Mouse (Mus musculus) lung, postnatal 0 days (tissue): ENCODE measurements around the gene Ascl3. TPM values are rescaled to one million over a fixed set of nuclear protein-coding genes. Genes with fewer than 3 reads are reported as not detected.

Experiments used
- ATAC-seq: fragments of 200-750 bp; cut with Nextera tagmentation; 2 replicates; pipeline ENCODE4 v1.8.0; 2017; ENCODE audit warnings: moderate library complexity
- DNase-seq: peaks from one replicate; pipeline ENCODE4 v3.0.0-alpha.2; 2016; ENCODE audit warnings: low spot score
- H3K27ac ChIP-seq: fragments of 300-500 bp; sonication (generic); 2 replicates; pipeline ENCODE4 v1.5.1; 2014; ENCODE audit warnings: antibody characterized with exemption, mild to moderate bottlenecking, low read length, mixed read lengths
- H3K27me3 ChIP-seq: fragments of 300-500 bp; sonication (generic); replicated peaks from 2 replicates; pipeline ENCODE4 v1.6.1; 2014; ENCODE audit warnings: low read length, mixed read lengths; ENCODE audit not compliant: insufficient read depth
- H3K36me3 ChIP-seq: fragments of 300-500 bp; sonication (generic); 2 replicates; pipeline ENCODE4 v1.6.1; 2014; ENCODE audit warnings: low read length, mixed read lengths; ENCODE audit not compliant: insufficient read depth
- H3K4me1 ChIP-seq: fragments of 300-500 bp; sonication (generic); 2 replicates; pipeline ENCODE4 v1.6.1; 2014; ENCODE audit warnings: antibody characterized with exemption, low read depth, low read length, mixed read lengths; ENCODE audit not compliant: insufficient read depth
- H3K4me2 ChIP-seq: fragments of 300-500 bp; sonication (generic); replicated peaks from 2 replicates; pipeline ENCODE4 v1.6.1; 2014; ENCODE audit warnings: low read depth, mild to moderate bottlenecking, low read length, moderate library complexity, mixed read lengths
- H3K4me3 ChIP-seq: fragments of 300-500 bp; sonication (generic); 2 replicates; pipeline ENCODE4 v1.5.1; 2014; ENCODE audit warnings: low read depth, low read length
- H3K9ac ChIP-seq: fragments of 300-500 bp; sonication (generic); replicated peaks from 2 replicates; pipeline ENCODE4 v1.6.1; 2014; ENCODE audit warnings: low read depth, mild to moderate bottlenecking
- H3K9me3 ChIP-seq: fragments of 300-500 bp; sonication (generic); 2 replicates; pipeline ENCODE4 v1.6.1; 2016; ENCODE audit warnings: low read length, mixed read lengths
- CTCF ChIP-seq: IDR thresholded peaks from 2 replicates; pipeline ENCODE4 v1.5.1; 2016; ENCODE audit warnings: antibody characterized with exemption, mild to moderate bottlenecking
- EP300 ChIP-seq: IDR thresholded peaks from 2 replicates; pipeline ENCODE4 v1.6.1; 2016; ENCODE audit warnings: antibody characterized with exemption, mild to moderate bottlenecking, control low read depth
- WGBS: fragments of 180-500 bp; shearing (Covaris S2); extraction: QIAGEN DNeasy Blood & Tissue Kit; methylation state at CpG from one replicate; pipeline ENCODE4 v1.1.7; 2014; 5-methylcytosine and 5-hydroxymethylcytosine counted together
- polyA plus RNA-seq: library from polyadenylated mRNA; unstranded; fragments of >200 nt; fragmentation: Nextera tagmentation; extraction: Ambion mirVana; gene quantifications from 2 replicates; pipeline ENCODE4 v1.2.1, GENCODE M21; 2015

Gene Ascl3
- polyA plus RNA-seq = 0.64 and 0.89 TPM in 2 replicates

DNA sequence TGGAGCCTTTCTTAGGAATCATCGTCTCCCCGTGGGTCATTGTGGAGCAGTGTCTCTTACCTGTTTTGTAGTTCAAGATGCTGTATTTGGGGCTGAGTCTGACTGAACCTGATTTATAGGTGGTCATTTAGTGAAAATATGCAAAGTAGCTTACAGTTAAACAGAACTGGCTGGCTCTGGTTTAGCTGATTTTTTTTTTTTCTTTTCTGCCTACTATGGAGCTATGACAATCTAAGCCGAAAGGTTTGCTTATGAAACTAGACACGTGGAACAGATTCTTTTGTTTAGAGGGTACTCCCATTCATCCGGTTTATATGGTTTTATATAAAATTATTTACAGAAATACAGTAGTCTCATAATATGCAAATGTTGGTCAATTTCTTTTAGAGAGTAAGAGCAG, at the start of gene Ascl3:
Ascl3 (minus strand) TSS at position 101 of the 400 bp plus-strand sequence.
- Histone ChIP-seq H3K4me3 (no peak within 1 kb of the TSS), H3K27ac (no peak within 1 kb of the TSS), H3K4me1 (peaks cover 3% of the 10 kb centered on the region; the same call in 1 of the 2 replicates), H3K36me3 (peaks cover 9% of the 10 kb centered on the region; the same call in 1 of the 2 replicates), H3K27me3 (no peaks in the 10 kb centered on the region), H3K4me2 (no peak within 1 kb of the TSS), H3K9ac (no peak within 1 kb of the TSS), H3K9me3 (no peaks in the 10 kb centered on the region)
- no peak for ATAC-seq
- WGBS = 86% methylated on average over 5 of the region's 5 CpGs
- DNase-seq = no peak
- TF ChIP-seq CTCF = no peak
- no peak for TF ChIP-seq EP300

GRCm38 (mm10) chr7:109781087-109781469, 49.6 kb upstream of the Ascl3 start:
- Histone ChIP-seq H3K9me3 (no peaks in the 10 kb centered on the region), H3K27ac (no peak overlapping the region), H3K9ac (no peak overlapping the region), H3K4me2 (peak overlapping the region; percentile 78), H3K27me3 (peaks cover 8% of the 10 kb centered on the region; the same call in 1 of the 2 replicates), H3K36me3 (no peaks in the 10 kb centered on the region), H3K4me3 (peak overlapping the region; percentile 45), H3K4me1 (peaks cover 7% of the 10 kb centered on the region; the same call in 1 of the 2 replicates)
- peak; percentile 64 for ATAC-seq
- DNase-seq = no peak
- WGBS = 1% methylated on average over 18 of the region's 24 CpGs
- TF ChIP-seq EP300 (no peak), CTCF (no peak)

GRCm38 (mm10) chr7:109772251-109772650, 40.7 kb upstream of the Ascl3 start:
- Histone ChIP-seq H3K4me2 (no peak overlapping the region), H3K9ac (no peak overlapping the region), H3K36me3 (no peaks in the 10 kb centered on the region), H3K4me3 (no peak overlapping the region), H3K9me3 (no peaks in the 10 kb centered on the region), H3K27ac (no peak overlapping the region), H3K4me1 (no peaks in the 10 kb centered on the region), H3K27me3 (no peaks in the 10 kb centered on the region)
- no peak for DNase-seq
- TF ChIP-seq CTCF = no peak
- TF ChIP-seq EP300 = no peak
- ATAC-seq = no peak

DNA sequence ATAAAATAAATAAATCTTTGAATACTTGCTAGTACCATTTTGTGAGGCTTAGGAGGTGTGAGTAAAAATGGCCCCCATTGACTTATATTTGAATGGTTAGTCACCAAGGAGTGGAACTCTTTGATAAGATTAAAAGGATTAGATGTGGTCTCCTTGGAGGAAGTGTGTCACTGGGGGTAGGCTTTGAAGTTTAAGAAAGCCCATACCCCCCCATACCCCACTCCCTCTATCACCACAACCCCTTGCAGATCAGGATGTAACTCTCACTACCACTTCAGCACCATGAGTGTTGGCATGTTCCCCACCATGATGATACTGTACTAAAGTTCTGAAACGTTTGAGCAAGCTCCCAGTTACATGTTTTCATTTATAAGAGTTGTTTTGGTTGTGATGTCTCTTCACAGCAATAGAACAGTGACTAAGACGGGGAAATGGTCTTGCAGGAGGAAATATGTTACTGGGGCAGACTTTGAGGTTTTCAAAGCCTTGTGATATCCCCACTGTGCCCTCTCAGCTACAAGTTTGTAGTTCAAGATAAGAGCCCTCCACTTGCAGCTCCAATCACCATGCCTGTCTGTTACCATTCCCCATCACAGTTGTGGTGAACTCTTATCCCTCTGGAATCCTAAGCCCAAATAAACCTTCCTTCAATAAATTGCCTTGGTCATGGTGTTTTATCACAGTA, 37.3 kb upstream of the Ascl3 start:
- H3K4me3 ChIP-seq = no peak overlapping the region
- ATAC-seq (no peak), DNase-seq (no peak)
- 32% methylated on average over 2 of the region's 2 CpGs for WGBS
- no peak overlapping the region for H3K9ac ChIP-seq
- no peaks in the 10 kb centered on the region for H3K27me3 ChIP-seq
- TF ChIP-seq EP300 (no peak), CTCF (no peak)
- no peaks in the 10 kb centered on the region for H3K9me3 ChIP-seq
- no peaks in the 10 kb centered on the region for H3K4me1 ChIP-seq
- H3K27ac ChIP-seq = no peak overlapping the region
- H3K4me2 ChIP-seq = no peak overlapping the region
- H3K36me3 ChIP-seq = no peaks in the 10 kb centered on the region

DNA sequence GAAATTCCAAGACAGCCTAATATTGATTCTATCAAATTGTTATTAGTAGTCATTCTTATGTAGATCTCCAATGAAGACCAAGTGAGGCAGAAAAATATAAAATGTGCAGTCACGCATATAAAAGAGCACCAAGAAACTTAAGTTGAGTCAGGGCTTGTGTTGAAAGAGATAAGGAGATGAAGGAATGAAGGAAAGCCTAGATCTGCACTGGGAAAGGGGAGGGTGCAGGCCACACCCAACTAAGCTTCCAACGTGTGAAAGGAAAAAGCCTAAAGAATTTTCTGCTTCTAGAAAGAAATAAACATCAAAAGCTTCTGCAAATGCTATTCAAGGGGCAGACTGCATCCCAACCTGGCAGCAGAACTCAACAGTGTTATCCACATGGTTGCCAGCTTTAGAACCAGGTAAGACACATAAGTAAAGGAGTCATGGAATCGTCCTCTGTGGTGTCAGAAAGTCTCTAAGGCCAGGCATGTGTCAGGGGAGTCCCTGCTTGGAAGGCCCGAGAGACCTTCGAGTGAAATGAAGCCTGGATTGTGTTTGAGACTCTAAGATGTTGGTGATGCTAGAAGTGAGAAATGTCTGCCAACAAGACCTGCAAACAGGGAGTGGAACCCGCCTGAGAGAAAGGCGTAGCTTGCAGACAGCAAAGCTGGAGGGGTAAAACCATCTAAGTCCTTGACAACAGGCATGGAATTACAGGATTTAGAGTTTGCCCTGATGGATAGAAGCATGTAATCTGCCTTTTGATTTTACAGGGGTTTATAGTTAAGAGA, 36.2 kb upstream of the Ascl3 start:
- no peak overlapping the region for H3K4me3 ChIP-seq
- no peaks in the 10 kb centered on the region for H3K4me1 ChIP-seq
- ATAC-seq (no peak), DNase-seq (no peak)
- TF ChIP-seq EP300 = no peak
- TF ChIP-seq CTCF = no peak
- H3K36me3 ChIP-seq = no peaks in the 10 kb centered on the region
- no peaks in the 10 kb centered on the region for H3K9me3 ChIP-seq
- H3K27me3 ChIP-seq = no peaks in the 10 kb centered on the region
- no peak overlapping the region for H3K4me2 ChIP-seq
- no peak overlapping the region for H3K9ac ChIP-seq
- H3K27ac ChIP-seq = no peak overlapping the region
- WGBS = 75% methylated on average over 7 of the region's 7 CpGs

DNA sequence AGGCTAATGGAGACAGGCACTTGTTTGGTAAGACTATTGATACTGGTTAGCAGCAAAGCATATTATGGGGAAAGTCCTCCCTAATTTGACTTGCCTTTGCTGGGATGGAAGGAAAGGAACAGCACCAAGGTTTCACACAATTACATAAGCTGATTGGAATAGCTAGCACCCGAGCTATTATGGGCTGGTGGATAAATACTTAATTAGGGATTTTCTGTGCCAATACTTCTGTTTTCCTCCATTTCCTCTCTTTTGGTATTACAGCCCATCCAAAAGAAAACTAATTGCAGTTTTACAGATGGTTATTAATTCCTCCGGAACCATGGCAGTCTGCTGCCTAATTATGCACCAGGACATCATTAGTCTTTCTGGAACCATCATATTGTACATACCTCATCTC, 32.5 kb upstream of the Ascl3 start:
- no peak overlapping the region for H3K9ac ChIP-seq
- TF ChIP-seq EP300 (no peak), CTCF (no peak)
- H3K4me2 ChIP-seq = no peak overlapping the region
- no peak overlapping the region for H3K4me3 ChIP-seq
- H3K27me3 ChIP-seq = no peaks in the 10 kb centered on the region
- WGBS = 66% methylated on average over 2 of the region's 2 CpGs
- no peaks in the 10 kb centered on the region for H3K4me1 ChIP-seq
- no peak for ATAC-seq
- H3K9me3 ChIP-seq = no peaks in the 10 kb centered on the region
- no peaks in the 10 kb centered on the region for H3K36me3 ChIP-seq
- DNase-seq = no peak
- no peak overlapping the region for H3K27ac ChIP-seq
